Mouse (Mus musculus) right cerebral cortex, postnatal 4 days (tissue): ENCODE measurements around the gene Hspa8.

Experiments used
- DNase-seq: peaks from one replicate; pipeline ENCODE4 v3.0.0-alpha.2; 2022

Hspa8 gene

DNA sequence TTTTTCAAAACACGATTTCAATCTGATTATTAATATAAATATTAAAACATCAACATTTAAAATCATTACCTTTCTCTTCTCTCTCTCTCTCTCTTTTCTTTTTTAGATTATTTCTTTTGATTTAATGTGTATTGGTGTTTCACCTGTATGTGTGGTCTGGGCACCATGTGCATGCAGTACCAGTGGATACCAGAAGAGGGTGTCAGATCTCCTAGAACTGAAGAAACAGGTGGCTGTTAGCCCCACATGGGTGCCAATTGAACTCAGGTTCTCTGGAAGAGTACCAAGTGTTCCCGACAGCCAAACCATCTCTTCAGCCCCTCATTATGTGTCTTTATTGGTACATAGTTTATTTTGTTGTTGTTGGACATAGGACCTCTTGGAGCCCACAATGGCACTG, 11.1 kb downstream of the Hspa8 start:
- no peak for DNase-seq

GRCm38 (mm10) chr9:40814060-40814459, 13.3 kb downstream of the Hspa8 start:
- no peak for DNase-seq

DNA sequence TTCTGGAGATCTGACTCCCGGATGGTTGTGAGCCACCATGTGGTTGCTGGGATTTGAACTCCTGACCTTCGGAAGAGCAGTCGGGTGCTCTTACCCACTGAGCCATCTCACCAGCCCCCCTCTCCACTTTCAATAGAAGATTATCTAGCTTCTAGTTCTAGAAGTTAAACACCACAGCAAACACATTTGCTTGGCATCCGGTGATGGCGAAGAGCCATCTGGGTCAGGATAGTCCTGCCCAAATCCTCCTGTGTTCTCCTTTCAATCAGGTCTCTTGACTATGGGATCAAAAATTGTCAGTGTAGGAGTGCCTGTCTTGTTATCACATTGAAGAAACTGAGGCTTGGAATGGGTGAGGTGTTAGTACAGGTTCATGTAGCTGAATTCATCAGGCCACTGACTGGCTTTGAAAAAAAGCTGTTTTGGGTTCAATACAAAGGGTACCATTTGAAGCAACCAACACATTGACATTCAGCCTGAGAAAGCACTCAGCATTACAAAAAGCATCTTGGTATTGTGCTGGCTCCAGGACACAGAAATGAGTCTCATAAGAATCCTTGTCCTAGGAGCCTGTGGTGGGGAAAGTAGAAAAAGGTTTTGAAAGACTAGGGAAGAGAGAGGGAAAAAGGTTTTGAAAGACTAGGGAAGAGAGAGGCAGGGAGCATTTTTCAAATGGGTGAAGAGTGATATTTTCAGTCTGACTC, 16.7 kb downstream of the Hspa8 start:
- no peak for DNase-seq

DNA sequence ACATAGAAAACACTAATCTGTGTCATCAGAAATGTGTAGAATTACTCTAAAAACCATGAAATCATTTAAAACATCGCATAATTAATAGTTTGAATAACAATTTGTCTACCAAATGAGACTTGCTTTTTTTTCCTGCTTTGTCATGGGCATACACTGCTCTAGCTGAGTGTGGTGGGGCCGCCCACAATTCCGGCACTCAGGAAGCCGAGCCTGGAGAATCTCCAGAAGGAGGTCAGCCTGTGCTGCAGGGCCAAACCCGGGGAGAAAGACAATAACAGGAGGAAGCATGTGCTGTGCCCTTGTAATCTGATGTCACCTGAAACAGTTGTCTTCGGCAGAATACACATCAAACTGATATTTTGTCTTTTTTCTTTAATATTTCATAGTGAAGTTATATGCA, 24.8 kb downstream of the Hspa8 start:
- no peak for DNase-seq

- no peak for DNase-seq
These were observed 26.6 kb downstream of the Hspa8 start for GRCm38 (mm10) chr9:40827366-40827765.

DNA sequence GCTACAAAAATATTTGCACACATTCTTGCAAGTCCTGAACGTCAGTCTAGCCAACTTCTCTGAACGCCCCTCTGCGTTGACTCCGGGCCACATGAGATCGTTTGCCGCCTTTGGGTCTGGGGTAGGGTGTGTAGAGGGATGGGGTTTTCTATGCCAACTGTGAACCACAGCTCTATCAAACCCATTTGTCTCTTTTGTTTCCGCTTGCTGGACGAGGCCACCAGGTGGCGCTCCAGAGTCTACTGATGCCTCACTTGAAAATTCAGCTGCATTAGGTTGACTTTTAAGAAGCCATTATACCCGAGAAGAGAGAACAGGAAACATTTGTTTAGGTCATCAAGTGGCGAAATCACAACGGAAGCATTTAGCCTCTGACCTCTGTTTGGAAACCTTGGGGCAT, 33.8 kb downstream of the Hspa8 start:
- peak; percentile 96 for DNase-seq

DNA sequence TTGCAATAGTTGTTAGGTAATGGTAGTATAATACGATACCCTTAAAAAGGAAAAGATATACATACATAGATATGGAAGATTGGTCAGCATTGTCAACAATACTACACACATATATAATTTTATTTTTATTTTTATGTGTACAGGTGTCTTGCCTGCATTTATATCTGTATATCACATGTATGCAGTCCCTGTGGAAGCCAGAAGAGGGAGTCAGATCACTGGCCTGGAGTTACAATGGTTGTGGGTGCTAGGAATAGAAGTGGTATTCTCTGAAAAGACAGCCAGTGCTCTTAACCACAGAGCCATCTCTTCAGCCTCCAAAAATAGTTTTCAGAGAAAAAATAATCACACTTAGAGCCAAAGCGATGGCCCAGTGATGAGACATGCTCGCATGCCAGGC, 35.9 kb downstream of the Hspa8 start:
- no peak for DNase-seq

DNA sequence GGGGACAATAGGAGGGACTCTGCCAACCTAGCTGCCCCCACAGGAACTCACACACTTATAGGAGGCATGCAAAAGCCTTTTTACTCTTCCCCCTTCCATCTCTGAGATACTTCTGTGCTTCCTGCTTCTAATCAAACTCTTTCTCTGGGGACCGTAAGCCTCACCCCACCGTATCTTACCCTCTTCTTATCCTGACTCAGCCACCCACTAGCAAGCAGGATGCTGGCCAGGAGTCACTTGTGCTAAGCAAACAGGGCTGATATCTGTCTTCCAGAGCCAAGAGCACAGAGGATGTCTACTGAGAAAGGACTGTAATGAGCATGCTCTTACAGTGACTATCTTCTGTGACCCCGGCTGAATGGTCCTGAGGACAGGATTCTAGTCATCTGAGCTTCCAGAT, 38.9 kb downstream of the Hspa8 start:
- no peak for DNase-seq

DNA sequence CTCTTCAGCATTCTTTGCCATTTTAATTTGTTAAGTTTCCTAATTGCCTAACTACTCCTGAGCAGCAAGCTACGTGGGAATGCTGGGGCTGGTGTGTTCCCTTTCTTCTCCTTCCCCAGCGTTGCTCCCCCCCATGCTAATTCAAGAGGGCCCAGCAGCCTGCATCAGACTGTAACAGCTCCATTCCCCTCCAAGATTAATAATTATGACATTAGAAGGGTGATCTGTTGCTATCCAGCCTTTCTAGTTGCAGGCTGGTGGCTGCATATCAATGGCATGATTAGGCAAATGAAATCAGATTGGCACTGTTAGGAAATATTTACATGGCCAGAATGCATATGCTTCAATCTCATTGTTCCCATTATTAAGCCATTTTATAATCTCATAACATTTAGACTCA, 50.7 kb downstream of the Hspa8 start:
- no peak for DNase-seq

DNA sequence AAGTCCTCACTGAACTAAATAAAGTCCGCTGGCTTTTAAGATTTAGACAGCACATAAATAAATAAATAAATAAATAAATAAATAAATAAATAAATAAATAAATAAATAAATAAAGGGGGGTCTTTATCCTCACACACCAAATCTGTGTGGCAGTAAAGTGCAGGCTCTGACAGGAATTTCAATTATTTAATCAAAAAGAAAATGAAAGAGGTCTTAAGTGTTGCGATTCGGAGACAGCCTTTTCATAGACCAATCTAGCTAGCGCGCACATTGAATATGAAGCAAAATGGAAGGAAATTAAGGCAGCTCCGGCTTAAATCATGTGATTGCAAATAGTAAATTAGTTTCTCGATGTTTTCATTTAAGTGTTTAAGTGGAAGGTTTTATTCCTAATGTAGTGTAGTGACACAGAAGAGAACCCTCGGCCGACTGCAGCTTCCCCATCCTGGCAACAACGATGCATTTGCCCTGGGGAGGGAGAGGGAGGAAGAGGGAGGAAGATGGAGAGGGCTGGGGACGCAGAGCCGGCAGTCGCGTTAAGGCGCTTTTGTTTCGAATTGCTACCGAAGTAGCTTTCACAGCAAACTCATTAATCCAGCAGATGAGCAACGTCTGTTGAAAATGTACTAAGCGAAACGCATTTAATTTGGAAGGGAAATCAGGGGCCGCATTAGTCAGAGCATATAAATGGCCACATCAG, 57.8 kb downstream of the Hspa8 start:
- DNase-seq = no peak

DNA sequence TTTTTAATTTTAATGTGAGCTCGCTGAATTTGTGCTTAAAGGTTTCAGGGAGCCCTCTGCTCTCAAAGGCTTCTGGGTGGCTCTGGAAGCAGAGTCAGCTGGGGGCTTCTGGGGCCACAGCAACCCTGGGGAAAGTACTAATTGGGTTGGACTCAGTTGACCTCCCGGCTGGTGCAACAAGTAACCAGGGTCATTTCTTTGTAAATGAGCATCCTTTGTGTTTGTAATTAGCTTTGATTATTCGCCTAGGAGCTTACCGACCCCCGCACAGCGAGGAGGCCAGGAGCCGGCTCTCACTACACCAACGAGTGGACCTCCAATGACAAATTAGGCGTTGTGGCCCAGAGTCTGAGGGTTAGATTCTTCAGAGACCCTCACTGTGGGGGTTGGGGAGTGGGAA, 58.4 kb downstream of the Hspa8 start:
- no peak for DNase-seq
